Mouse (Mus musculus) intestine, embryonic 15.5 days (tissue): Measurements from ENCODE around the gene Sppl2b. TPM values are rescaled to one million over a fixed set of nuclear protein-coding genes. Genes with fewer than 3 reads are reported as not detected.

Source experiments
- microRNA counts: library from miRNA; unstranded; fragments of <30 nt; microRNA quantifications from one replicate; lab custom pipeline; 2016
- polyA plus RNA-seq: library from polyadenylated mRNA; unstranded; fragments of >200 nt; fragmentation: Nextera tagmentation; extraction: Ambion mirVana; gene quantifications from 2 replicates; pipeline ENCODE4 v1.2.1, GENCODE M21; 2015

Sppl2b gene
- polyA plus RNA-seq, 1 experiment from 2014 or later, result 34.8 TPM

MicroRNA genes within 50 kb of the gene (microRNA counts, 519-probe panel; counts per million panel counts)
- 97.1 counts per million, percentile 29 among the panel's probes with 10 or more counts for microRNA mmu-miR-1982 (lab: Ali Mortazavi, UCI)

Other genes starting within 250 kb of the Sppl2b start
- 3.9 and 4.1 TPM in 2 replicates for gene Gm49322, start 249.3 kb upstream of the Sppl2b start, polyA plus RNA-seq
- gene Csnk1g2, start 232.4 kb upstream of the Sppl2b start, polyA plus RNA-seq, result 134 and 152 TPM in 2 replicates
- 54.9 and 62.4 TPM in 2 replicates for gene Btbd2, start 198.2 kb upstream of the Sppl2b start, polyA plus RNA-seq
- 68.8 and 73.0 TPM in 2 replicates for gene Mknk2, start 177.2 kb upstream of the Sppl2b start, polyA plus RNA-seq
- gene Mob3a, start 153.3 kb upstream of the Sppl2b start, polyA plus RNA-seq, result 40.4 and 43.0 TPM in 2 replicates
- 22.3 and 26.5 TPM in 2 replicates for gene Izumo4, start 153.1 kb upstream of the Sppl2b start, polyA plus RNA-seq
- gene Ap3d1, start 113.0 kb upstream of the Sppl2b start, polyA plus RNA-seq, result 70.5 and 71.4 TPM in 2 replicates
- gene Dot1l, start 100.1 kb upstream of the Sppl2b start, polyA plus RNA-seq, result 12.0 and 14.2 TPM in 2 replicates
- gene Sf3a2, start 57.1 kb upstream of the Sppl2b start, polyA plus RNA-seq, result 63.7 and 69.7 TPM in 2 replicates
- gene Plekhj1, start 56.6 kb upstream of the Sppl2b start, polyA plus RNA-seq, result 132 and 133 TPM in 2 replicates
- gene Amh, start 50.0 kb upstream of the Sppl2b start, polyA plus RNA-seq, result not detected in 2 replicates
- 0.88 and 1.2 TPM in 2 replicates for gene Jsrp1, start 41.8 kb upstream of the Sppl2b start, polyA plus RNA-seq
- gene Oaz1, start 28.6 kb upstream of the Sppl2b start, polyA plus RNA-seq, result 1,393 and 1,601 TPM in 2 replicates
- 0.05 and 0.09 TPM in 2 replicates for gene Lingo3, start 11.2 kb upstream of the Sppl2b start, polyA plus RNA-seq
- 270 and 286 TPM in 2 replicates for gene Lsm7, start 66 bp upstream of the Sppl2b start, polyA plus RNA-seq
- gene Tmprss9, start 16.6 kb downstream of the Sppl2b start, polyA plus RNA-seq, result 0.05 TPM in 1 of 2 replicates, not detected in the other
- gene Timm13, start 45.7 kb downstream of the Sppl2b start, polyA plus RNA-seq, result 363 and 364 TPM in 2 replicates
- 41.0 and 42.6 TPM in 2 replicates for gene Lmnb2, start 63.0 kb downstream of the Sppl2b start, polyA plus RNA-seq
- 26.6 and 29.9 TPM in 2 replicates for gene Gadd45b, start 74.8 kb downstream of the Sppl2b start, polyA plus RNA-seq
- gene Gng7, start 159.7 kb downstream of the Sppl2b start, polyA plus RNA-seq, result 4.5 and 4.7 TPM in 2 replicates
- gene Diras1, start 170.4 kb downstream of the Sppl2b start, polyA plus RNA-seq, result 0.94 and 1.2 TPM in 2 replicates
- 15.0 and 18.2 TPM in 2 replicates for gene Slc39a3, start 182.2 kb downstream of the Sppl2b start, polyA plus RNA-seq
- 166 and 183 TPM in 2 replicates for gene Sgta, start 204.9 kb downstream of the Sppl2b start, polyA plus RNA-seq
- 57.1 and 60.1 TPM in 2 replicates for gene Thop1, start 214.8 kb downstream of the Sppl2b start, polyA plus RNA-seq
- 48.2 and 57.8 TPM in 2 replicates for gene Creb3l3, start 243.6 kb downstream of the Sppl2b start, polyA plus RNA-seq